Mouse (Mus musculus): ENCODE results near the gene Crocc2.

Gene Crocc2

GRCm38 (mm10) chr1:93211549-93212220 lies 43.2 kb downstream of the Crocc2 start:
- peak; percentile 56 for DNase-seq (ENCODE audit: extremely low read depth, insufficient read length, low spot score)

- DNase-seq (ENCODE audit: extremely low read depth, insufficient read length, low spot score), result no peak
Measured at GRCm38 (mm10) chr1:93212441-93212840, 43.9 kb downstream of the Crocc2 start.

- DNase-seq (ENCODE audit: extremely low read depth, insufficient read length, low spot score), result no peak
Measured at GRCm38 (mm10) chr1:93214612-93215011, 46.1 kb downstream of the Crocc2 start.

GRCm38 (mm10) chr1:93216839-93217497 lies 48.4 kb downstream of the Crocc2 start:
- DNase-seq (ENCODE audit: extremely low read depth, insufficient read length, low spot score), result peak; percentile 47

- DNase-seq (ENCODE audit: extremely low read depth, insufficient read length, low spot score), result no peak
Measured at GRCm38 (mm10) chr1:93217530-93217929, 49.0 kb downstream of the Crocc2 start.

GRCm38 (mm10) chr1:93220776-93221175 lies 52.3 kb downstream of the Crocc2 start:
- DNase-seq (ENCODE audit: extremely low read depth, insufficient read length, low spot score), result no peak

GRCm38 (mm10) chr1:93223972-93224371 lies 55.4 kb downstream of the Crocc2 start:
- DNase-seq (ENCODE audit: extremely low read depth, insufficient read length, low spot score), result no peak

GRCm38 (mm10) chr1:93225226-93225625 lies 56.7 kb downstream of the Crocc2 start:
- DNase-seq (ENCODE audit: extremely low read depth, insufficient read length, low spot score), result no peak

- no peak for DNase-seq (ENCODE audit: extremely low read depth, insufficient read length, low spot score)
Measured at GRCm38 (mm10) chr1:93225731-93226520, 57.4 kb downstream of the Crocc2 start.

GRCm38 (mm10) chr1:93227303-93227975 lies 58.9 kb downstream of the Crocc2 start:
- peak; percentile 91 for DNase-seq (ENCODE audit: extremely low read depth, insufficient read length, low spot score)

- DNase-seq (ENCODE audit: extremely low read depth, insufficient read length, low spot score), result no peak
Measured at GRCm38 (mm10) chr1:93227976-93228365, 59.4 kb downstream of the Crocc2 start.

- peak; percentile 80 for DNase-seq (ENCODE audit: extremely low read depth, insufficient read length, low spot score)
Measured at GRCm38 (mm10) chr1:93229221-93229620, 60.7 kb downstream of the Crocc2 start.

- DNase-seq (ENCODE audit: extremely low read depth, insufficient read length, low spot score), result no peak
Measured at GRCm38 (mm10) chr1:93229626-93230025, 61.1 kb downstream of the Crocc2 start.

- peak; percentile 98 for DNase-seq (ENCODE audit: extremely low read depth, insufficient read length, low spot score)
Measured at GRCm38 (mm10) chr1:93235576-93236544, 67.3 kb downstream of the Crocc2 start, which contains the start of gene Sned1. Gene Sned1, plus strand, starts transcription at chr1:93235841.

- no peak for DNase-seq (ENCODE audit: extremely low read depth, insufficient read length, low spot score)
Measured at GRCm38 (mm10) chr1:93236545-93236924, 68.0 kb downstream of the Crocc2 start.

GRCm38 (mm10) chr1:93237676-93238075 lies 69.2 kb downstream of the Crocc2 start:
- DNase-seq (ENCODE audit: extremely low read depth, insufficient read length, low spot score), result no peak

- no peak for DNase-seq (ENCODE audit: extremely low read depth, insufficient read length, low spot score)
Measured at GRCm38 (mm10) chr1:93238201-93238600, 69.7 kb downstream of the Crocc2 start.

- DNase-seq (ENCODE audit: extremely low read depth, insufficient read length, low spot score), result no peak
Measured at GRCm38 (mm10) chr1:93245936-93246335, 77.4 kb downstream of the Crocc2 start.

GRCm38 (mm10) chr1:93252586-93252985 lies 84.1 kb downstream of the Crocc2 start:
- no peak for DNase-seq (ENCODE audit: extremely low read depth, insufficient read length, low spot score)

- no peak for DNase-seq (ENCODE audit: extremely low read depth, insufficient read length, low spot score)
Measured at GRCm38 (mm10) chr1:93255761-93256160, 87.2 kb downstream of the Crocc2 start.

Data from 3134 (cell line).